ENCODE assay signal across 32 mouse cellular contexts in genomic region chr7:28771867-28772266, GRCm38 (mm10). TPM values are rescaled to one million over a fixed set of nuclear protein-coding genes. Genes with fewer than 3 reads are reported as not detected.
DNase-seq lines count a peak whose midpoint lies in the region; ATAC-seq and TF ChIP-seq lines count a peak whose summit lies in the region.
"Had no signal": no experiment of that assay in that cellular context is flagged by ENCODE, and none has a peak within 500 bp of the region (broad histone marks: within the 10 kb centered on the region; RNA-seq: fewer than 3 reads in every experiment).

No protein-coding gene starts in this region.

- peaks cover 3% of the 10 kb centered on the region for H3K79me2 ChIP-seq in heart, adult 2 months (replicated peaks; ENCODE audit: control insufficient read depth, insufficient read depth, low read length)

- TF ChIP-seq EP300 in heart, adult 2 months (IDR thresholded peaks at IDR 0.05; ENCODE audit: insufficient read depth, low read depth, low read length): no peak

- H3K4me1 ChIP-seq in heart, adult 2 months (ENCODE audit: control insufficient read depth, insufficient read depth, low read length): peaks cover 1% of the 10 kb centered on the region; the same call in 1 of the 2 replicates
- peaks cover 11% of the 10 kb centered on the region for H3K4me1 ChIP-seq in heart, embryonic 12.5 days (replicated peaks)
- peaks cover 22% of the 10 kb centered on the region for H3K4me1 ChIP-seq in liver, embryonic 11.5 days (replicated peaks; ENCODE audit: control insufficient read depth, insufficient read depth, low read length)

- no peak for TF ChIP-seq CTCF in heart, adult 2 months (IDR thresholded peaks at IDR 0.05)

- H3K9ac ChIP-seq in heart, adult 2 months (ENCODE audit: low read depth, low read length): no peak overlapping the region
- H3K9ac ChIP-seq in heart, embryonic 12.5 days: no peak overlapping the region
- H3K9ac ChIP-seq in liver, embryonic 11.5 days (ENCODE audit: low read depth, low read length): no peak overlapping the region
- H3K9ac ChIP-seq: embryonic facial prominence, embryonic 12.5 days; hindbrain, embryonic 12.5 days; intestine, embryonic 15.5 days; limb, embryonic 12.5 days; stomach, embryonic 15.5 days had no signal

- H3K27ac ChIP-seq in heart, adult 2 months: no peak overlapping the region
- no peak overlapping the region for H3K27ac ChIP-seq in heart, embryonic 12.5 days (ENCODE audit: poor library complexity, severe bottlenecking)
- H3K27ac ChIP-seq in liver, embryonic 11.5 days (ENCODE audit: low read depth, low read length): no peak overlapping the region
- H3K27ac ChIP-seq: embryonic facial prominence, embryonic 12.5 days; hindbrain, embryonic 12.5 days; hindbrain, postnatal 0 days; intestine, embryonic 15.5 days; limb, embryonic 12.5 days; stomach, embryonic 15.5 days had no signal

- intact Hi-C loops in heart, adult 2 months (cut with DNase I): no loop called here

- no peaks in the 10 kb centered on the region for H3K36me3 ChIP-seq in heart, adult 2 months (ENCODE audit: control insufficient read depth, insufficient read depth, low read length)
- H3K36me3 ChIP-seq in heart, embryonic 12.5 days: 0 out of 2 replicates have a peak, but pooled peaks cover 10% of the 10 kb centered on the region
- no peaks in the 10 kb centered on the region; the same call in 1 of the 2 replicates for H3K36me3 ChIP-seq in liver, embryonic 11.5 days (ENCODE audit: control insufficient read depth, insufficient read depth, low read length)
- H3K36me3 ChIP-seq: intestine, embryonic 15.5 days had no signal

- ATAC-seq in heart, embryonic 12.5 days (ENCODE audit: insufficient number of reproducible peaks, low FRiP score): no peak
- no peak for ATAC-seq in liver, embryonic 11.5 days (replicated peaks; ENCODE audit: low FRiP score)
- ATAC-seq: activated CD4-positive, CD25-positive, alpha-beta regulatory T cell, adult 4 months; forebrain, embryonic 14.5 days; hindbrain, postnatal 0 days; intestine, embryonic 15.5 days had no signal

- H3K9me3 ChIP-seq in heart, embryonic 12.5 days (replicated peaks): no peaks in the 10 kb centered on the region
- H3K9me3 ChIP-seq in liver, embryonic 11.5 days (ENCODE audit: control insufficient read depth, low read length): no peaks in the 10 kb centered on the region
- H3K9me3 ChIP-seq: embryonic facial prominence, embryonic 12.5 days; hindbrain, embryonic 12.5 days; intestine, embryonic 15.5 days; limb, embryonic 12.5 days; stomach, embryonic 15.5 days had no signal

- peak; percentile 30 to 42 for DNase-seq in heart, adult 2 months
- DNase-seq in kidney, postnatal 36 days: peak; percentile 27 to 58
- no peak for DNase-seq in kidney, postnatal 14 days
- peak; percentile 25 for DNase-seq in ovary, postnatal 36 days (ENCODE audit: low spot score)
- no peak for DNase-seq in ovary, postnatal 10 days (ENCODE audit: low spot score)
- DNase-seq in liver, embryonic 11.5 days (ENCODE audit: low spot score): no peak
- DNase-seq: adrenal gland, postnatal 25 days; B cell, adult 2 months; gastrocnemius, postnatal 25 days; heart, adult 11 months; layer of hippocampus, adult 9-11 months; midbrain, embryonic 14.5 days; right cerebral cortex, postnatal 25 days; thymus, adult 18-20 months; thymus, postnatal 25 days had no signal

- no peak for TF ChIP-seq POLR2A in heart, adult 2 months (IDR thresholded peaks at IDR 0.05; ENCODE audit: insufficient read depth, low read depth, low read length)

- no peak overlapping the region for H3K4me2 ChIP-seq in heart, embryonic 12.5 days
- no peak overlapping the region for H3K4me2 ChIP-seq in liver, embryonic 11.5 days
- H3K4me2 ChIP-seq: embryonic facial prominence, embryonic 12.5 days; hindbrain, embryonic 12.5 days; intestine, embryonic 15.5 days; limb, embryonic 12.5 days; stomach, embryonic 15.5 days had no signal

- 78% methylated on average over 11 of the region's 11 CpGs for whole genome bisulfite sequencing in heart, adult 2 months
- 90% methylated on average over 11 of the region's 11 CpGs for WGBS in heart, embryonic 12.5 days
- 90% methylated on average over 11 of the region's 11 CpGs for WGBS in liver, embryonic 11.5 days

- H3K27me3 ChIP-seq in heart, adult 2 months (ENCODE audit: control insufficient read depth, insufficient read depth, low read length): no peaks in the 10 kb centered on the region
- H3K27me3 ChIP-seq in heart, embryonic 12.5 days (replicated peaks): no peaks in the 10 kb centered on the region
- no peaks in the 10 kb centered on the region for H3K27me3 ChIP-seq in liver, embryonic 11.5 days (replicated peaks; ENCODE audit: control insufficient read depth, insufficient read depth, low read length)
- H3K27me3 ChIP-seq: embryonic facial prominence, embryonic 12.5 days; hindbrain, embryonic 12.5 days; intestine, embryonic 15.5 days; limb, embryonic 12.5 days; stomach, embryonic 15.5 days had no signal

- no peak overlapping the region for H3K4me3 ChIP-seq in heart, adult 2 months
- no peak overlapping the region for H3K4me3 ChIP-seq in heart, embryonic 12.5 days
- H3K4me3 ChIP-seq in liver, embryonic 11.5 days (ENCODE audit: low read depth, low read length): no peak overlapping the region
- H3K4me3 ChIP-seq: embryonic facial prominence, embryonic 12.5 days; hindbrain, embryonic 12.5 days; intestine, embryonic 15.5 days; limb, embryonic 12.5 days; stomach, embryonic 15.5 days had no signal

RNA-seq across cellular contexts. Expression of gene Nfkbib, which starts 4.6 kb away (rescaled TPM):
- 10 to 100 TPM; 25.1 to 31.6 TPM for total RNA-seq in heart, adult 2 months (2021)
- polyA plus RNA-seq in heart, adult 2 months (2012; rRNA removed): 18.7 and 27.8 TPM in 2 replicates
- 30.0 and 32.1 TPM in 2 replicates for polyA plus RNA-seq in heart, embryonic 12.5 days (2016; fragmentation: Nextera tagmentation; extraction: Ambion mirVana)
- 61.4 and 61.8 TPM in 2 replicates for polyA plus RNA-seq in liver, embryonic 11.5 days (2014; fragmentation: Nextera tagmentation; extraction: Ambion mirVana)

RNA-seq across cellular contexts. Expression of gene Sirt2, which starts 5.3 kb away (rescaled TPM):
- total RNA-seq in heart, adult 2 months (2021): 10 to 100 TPM; 78.8 to 92.3 TPM
- polyA plus RNA-seq in heart, adult 2 months (2012; rRNA removed): 82.9 and 103 TPM in 2 replicates
- polyA plus RNA-seq in heart, embryonic 12.5 days (2016; fragmentation: Nextera tagmentation; extraction: Ambion mirVana): 46.6 and 49.0 TPM in 2 replicates
- polyA plus RNA-seq in liver, embryonic 11.5 days (2014; fragmentation: Nextera tagmentation; extraction: Ambion mirVana): 41.0 and 41.9 TPM in 2 replicates

RNA-seq across cellular contexts. Expression of gene Ccer2, which starts 15.9 kb away (rescaled TPM):
- total RNA-seq in heart, adult 2 months (2021): not detected
- not detected in 2 replicates for polyA plus RNA-seq in heart, adult 2 months (2012; rRNA removed)
- polyA plus RNA-seq in heart, embryonic 12.5 days (2016; fragmentation: Nextera tagmentation; extraction: Ambion mirVana): not detected in 2 replicates
- not detected in 2 replicates for polyA plus RNA-seq in liver, embryonic 11.5 days (2014; fragmentation: Nextera tagmentation; extraction: Ambion mirVana)
- total RNA-seq: adrenal gland, postnatal 25 days; gastrocnemius, adult 18-20 months; gastrocnemius, postnatal 25 days; heart, postnatal 25 days; hindbrain, postnatal 0 days; liver, adult 2 months; monocyte, adult 5-6 weeks had no signal
- polyA plus RNA-seq: activated CD4-positive, CD25-positive, alpha-beta regulatory T cell, adult 4 months; forebrain, embryonic 14.5 days; heart, embryonic 14.5 days; intestine, embryonic 15.5 days; kidney, embryonic 14.5 days; liver, adult 2 months; liver, embryonic 16.5 days; lung, embryonic 16.5 days; stomach, embryonic 15.5 days had no signal

RNA-seq across cellular contexts. Expression of gene Rinl, which starts 16.9 kb away (rescaled TPM):
- total RNA-seq in heart, adult 2 months (2021): 1 to 10 TPM; 1.3 to 2.0 TPM
- polyA plus RNA-seq in heart, adult 2 months (2012; rRNA removed): 3.2 and 3.3 TPM in 2 replicates
- polyA plus RNA-seq in heart, embryonic 12.5 days (2016; fragmentation: Nextera tagmentation; extraction: Ambion mirVana): 2.7 and 2.8 TPM in 2 replicates
- 21.7 and 23.1 TPM in 2 replicates for polyA plus RNA-seq in liver, embryonic 11.5 days (2014; fragmentation: Nextera tagmentation; extraction: Ambion mirVana)

RNA-seq across cellular contexts. Expression of gene Sars2, which starts 30.1 kb away (rescaled TPM):
- total RNA-seq in heart, adult 2 months (2021): 10 to 100 TPM; 13.7 to 14.2 TPM
- 18.5 and 20.2 TPM in 2 replicates for polyA plus RNA-seq in heart, adult 2 months (2012; rRNA removed)
- polyA plus RNA-seq in heart, embryonic 12.5 days (2016; fragmentation: Nextera tagmentation; extraction: Ambion mirVana): 23.2 and 27.3 TPM in 2 replicates
- polyA plus RNA-seq in liver, embryonic 11.5 days (2014; fragmentation: Nextera tagmentation; extraction: Ambion mirVana): 31.3 and 35.3 TPM in 2 replicates

Comparison
In these comparisons a context has a peak if more than half of its experiments do, and no peak if none do; other contexts are left out.
1. DNase-seq: peak in heart, adult 2 months (2 of 2), kidney, postnatal 36 days (2 of 2) and ovary, postnatal 36 days (single experiment); none in kidney, postnatal 14 days (single experiment), ovary, postnatal 10 days (single experiment) and liver, embryonic 11.5 days (single experiment).